Mouse (Mus musculus) megakaryocyte, embryonic 14.5 days (primary cell): ENCODE data around the gene Atp6v1a.

Experiments
- FLI1 ChIP-seq: IDR thresholded peaks from 2 replicates; pipeline ENCODE4 v1.6.1; 2012; ENCODE audit warnings: low read length, inconsistent platforms, mixed read lengths
- GATA1 ChIP-seq: IDR thresholded peaks from 3 replicates; pipeline ENCODE4 v1.6.1; 2012; ENCODE audit warnings: mixed read lengths, low read length, inconsistent platforms, borderline replicate concordance

DNA sequence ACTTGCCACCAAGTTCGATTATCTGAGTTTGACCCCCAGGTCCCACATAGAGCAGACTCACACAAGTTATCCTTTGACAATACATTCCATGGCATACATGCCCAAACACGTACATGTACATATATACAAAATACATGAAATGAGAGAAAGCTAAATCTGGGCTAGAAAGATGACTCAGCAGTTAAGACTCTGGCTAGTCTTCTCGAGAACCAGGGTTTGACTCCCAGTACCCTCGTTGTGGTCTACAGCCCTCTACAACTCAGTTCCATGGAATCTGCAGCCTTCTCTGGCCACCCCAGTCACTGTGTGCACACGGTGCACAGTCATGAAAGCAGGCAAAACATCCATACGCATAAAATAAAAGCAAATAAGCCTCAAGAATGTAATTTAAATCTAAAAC, 87.1 kb downstream of the Atp6v1a start:
- no peak for TF ChIP-seq FLI1
- no peak for TF ChIP-seq GATA1
